Mouse (Mus musculus): ENCODE results near the gene 4930502E18Rik. TPM values are rescaled to one million over a fixed set of nuclear protein-coding genes. Genes with fewer than 3 reads are reported as not detected.

Gene 4930502E18Rik
- polyA plus RNA-seq (2014; fragmentation: Illumina TruSeq; extraction: RNeasy Lipid Tissue Mini Kit (QIAGEN cat#74804); ENCODE audit: low read depth, low replicate concordance): not detected

DNA sequence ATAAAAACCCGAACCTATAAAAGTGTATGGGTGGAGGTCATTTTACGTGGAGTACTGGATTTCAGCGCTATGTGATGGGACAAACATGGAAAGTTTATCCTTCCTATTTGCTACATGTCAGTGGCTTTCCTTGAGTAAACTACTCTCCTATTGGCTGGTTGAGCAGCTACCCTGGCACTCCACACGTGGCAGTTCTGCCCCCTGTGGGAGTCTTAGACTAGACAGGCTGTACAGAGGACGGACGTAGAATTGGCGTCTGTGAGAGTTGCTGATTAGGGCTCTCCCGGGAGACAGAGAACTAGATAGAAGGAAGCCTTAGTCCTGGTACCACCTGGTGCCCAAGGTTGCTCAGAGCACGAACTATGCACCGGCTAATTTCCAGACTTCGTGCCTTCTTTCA lies at the start of gene 4930502E18Rik:
Gene 4930502E18Rik (plus strand): TSS at position 231 of the 400 bp plus-strand sequence.

DNA sequence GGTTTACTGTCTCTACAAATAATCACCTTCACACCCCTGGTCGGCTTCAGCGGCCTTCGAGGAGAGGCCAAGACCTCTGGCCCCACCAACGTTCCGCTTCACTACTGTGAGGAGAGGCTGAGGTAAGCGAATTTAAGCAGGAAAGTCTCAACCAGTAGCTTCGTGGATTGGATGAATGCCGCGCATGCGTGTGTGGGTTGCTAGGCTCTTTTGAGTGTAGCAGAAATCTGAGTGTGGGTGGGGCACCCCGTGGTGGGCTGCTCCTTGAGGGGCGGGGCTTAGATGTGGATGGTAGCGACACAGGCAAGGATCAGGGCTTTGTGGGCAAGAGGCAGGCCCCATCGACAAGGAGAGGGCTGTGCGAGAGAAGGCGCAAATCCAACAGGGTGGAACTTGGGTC lies 33.1 kb downstream of the 4930502E18Rik start, which contains the start of gene 1700013H16Rik:
Gene 1700013H16Rik (minus strand): TSS at position 96 of the 400 bp plus-strand sequence.

GRCm38 (mm10) chrX:53776276-53776675 lies 51.6 kb downstream of the 4930502E18Rik start, which contains the start of gene Zfp36l3:
Zfp36l3 (minus strand) TSS chrX:53776394.

Other genes starting within 250 kb of the 4930502E18Rik start
- not detected for gene Rtl8c, start 116.8 kb upstream of the 4930502E18Rik start, polyA plus RNA-seq (2014; fragmentation: Illumina TruSeq; extraction: RNeasy Lipid Tissue Mini Kit (QIAGEN cat#74804); ENCODE audit: low read depth, low replicate concordance)
- not detected for gene Gm14597, start 115.8 kb upstream of the 4930502E18Rik start, polyA plus RNA-seq (2014; fragmentation: Illumina TruSeq; extraction: RNeasy Lipid Tissue Mini Kit (QIAGEN cat#74804); ENCODE audit: low read depth, low replicate concordance)
- gene Rtl8a, start 81.1 kb upstream of the 4930502E18Rik start, polyA plus RNA-seq (2014; fragmentation: Illumina TruSeq; extraction: RNeasy Lipid Tissue Mini Kit (QIAGEN cat#74804); ENCODE audit: low read depth, low replicate concordance): 2.7 TPM
- 0.69 TPM for gene Rtl8b, start 54.4 kb upstream of the 4930502E18Rik start, polyA plus RNA-seq (2014; fragmentation: Illumina TruSeq; extraction: RNeasy Lipid Tissue Mini Kit (QIAGEN cat#74804); ENCODE audit: low read depth, low replicate concordance)
- not detected for gene 1700013H16Rik, start 33.0 kb downstream of the 4930502E18Rik start, polyA plus RNA-seq (2014; fragmentation: Illumina TruSeq; extraction: RNeasy Lipid Tissue Mini Kit (QIAGEN cat#74804); ENCODE audit: low read depth, low replicate concordance)
- not detected for gene Zfp36l3, start 51.6 kb downstream of the 4930502E18Rik start, polyA plus RNA-seq (2014; fragmentation: Illumina TruSeq; extraction: RNeasy Lipid Tissue Mini Kit (QIAGEN cat#74804); ENCODE audit: low read depth, low replicate concordance)
- gene Xlr, start 72.9 kb downstream of the 4930502E18Rik start, polyA plus RNA-seq (2014; fragmentation: Illumina TruSeq; extraction: RNeasy Lipid Tissue Mini Kit (QIAGEN cat#74804); ENCODE audit: low read depth, low replicate concordance): 3.8 TPM